Mouse (Mus musculus) CH12.LX (cell line): ENCODE results near the gene Tekt5.

ENCODE experiments used
- CTCF ChIP-seq, 2 experiments: IDR thresholded peaks in 1 of 2; conservative IDR thresholded peaks in 1 of 2; 2 replicates each; pipeline ENCODE4 v1.5.1; 2011 to 2012; ENCODE audit warnings: low read depth in 2 of 2, low read length in 2 of 2, improper control_type of control experiment in 1 of 2, inconsistent platforms in 1 of 2, mild to moderate bottlenecking in 1 of 2, moderate library complexity in 1 of 2
- EP300 ChIP-seq: IDR thresholded peaks from 2 replicates; pipeline ENCODE4 v1.6.1; 2011; ENCODE audit warnings: low read length, improper control_type of control experiment
- NRF1 ChIP-seq: IDR thresholded peaks from 2 replicates; pipeline ENCODE4 v1.6.1; 2014; ENCODE audit warnings: low read depth, mild to moderate bottlenecking, inconsistent platforms, low read length, improper control_type of control experiment, moderate library complexity
- POLR2AphosphoS2 ChIP-seq: IDR thresholded peaks from 2 replicates; pipeline ENCODE4 v1.6.1; 2011; ENCODE audit warnings: low read depth, low read length, improper control_type of control experiment
- USF1 ChIP-seq: IDR thresholded peaks from 2 replicates; pipeline ENCODE4 v1.6.1; 2014; ENCODE audit warnings: low read depth, mild to moderate bottlenecking, inconsistent platforms, low read length, improper control_type of control experiment

DNA sequence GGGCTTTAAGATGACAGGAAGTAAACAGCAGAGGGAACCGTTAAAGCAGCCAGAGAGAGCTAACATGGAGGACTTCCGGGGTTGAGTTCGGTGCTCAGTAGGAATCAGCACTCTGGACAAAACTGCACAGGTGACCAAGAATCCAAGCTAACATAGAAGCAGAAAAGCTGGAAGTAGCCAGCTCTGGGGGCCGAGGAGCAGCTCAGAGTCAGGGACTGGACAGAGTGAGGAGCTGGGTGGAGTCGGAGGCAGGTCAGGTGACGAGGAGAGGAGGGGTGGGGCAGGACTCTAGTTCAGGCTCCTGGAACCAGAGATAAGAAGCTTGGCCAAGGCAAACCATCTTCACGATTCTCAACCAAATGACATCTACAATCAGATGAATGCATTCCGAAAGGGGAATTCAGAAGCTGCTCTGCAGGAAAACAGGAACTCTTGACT, 11.2 kb downstream of the Tekt5 start:
- TF ChIP-seq CTCF (conservative IDR thresholded peaks at IDR 0.05 in 1 of 2, IDR thresholded peaks at IDR 0.05 in 1 of 2; ENCODE audit: low read depth in 2 of 2, low read length in 2 of 2) (no peak), USF1 (peak; percentile 71), EP300 (no peak), POLR2AphosphoS2 (no peak), NRF1 (no peak)
